Mouse (Mus musculus): Measurements from ENCODE around the gene Usp17lc.
"Not testable (repeated sequence)": the region's sequence is repeated elsewhere in the genome, so short reads cannot be mapped to it uniquely, and the experiment has no call there.

Usp17lc gene

GRCm38 (mm10) chr7:103414772-103415171 is at the start of gene Usp17lc:
TSS of gene Usp17lc (plus strand) at chr7:103415072.
- DNase-seq = not testable (repeated sequence)

- no peak for DNase-seq
Observed at GRCm38 (mm10) chr7:103386077-103386476, 28.8 kb upstream of the Usp17lc start, which contains the start of gene Olfr603. TSS of gene Olfr603 (minus strand) at chr7:103386177.

- no peak for DNase-seq
Observed at GRCm38 (mm10) chr7:103397758-103398157, 17.1 kb upstream of the Usp17lc start.

- no peak for DNase-seq
Observed at GRCm38 (mm10) chr7:103398981-103399380, 15.9 kb upstream of the Usp17lc start.

- not testable (repeated sequence) for DNase-seq
Observed at GRCm38 (mm10) chr7:103406521-103407055, 8.3 kb upstream of the Usp17lc start.

GRCm38 (mm10) chr7:103445339-103445738 is 30.5 kb downstream of the Usp17lc start, which contains the start of gene Olfr605:
TSS of gene Olfr605 (minus strand) at chr7:103445439.
- no peak for DNase-seq

- no peak for DNase-seq
Observed at GRCm38 (mm10) chr7:103448746-103449145, 33.9 kb downstream of the Usp17lc start, which contains the start of gene Olfr606. TSS of gene Olfr606 (plus strand) at chr7:103449046.

- no peak for DNase-seq
Observed at GRCm38 (mm10) chr7:103460590-103460989, 45.7 kb downstream of the Usp17lc start.
